Mouse (Mus musculus) heart, embryonic 15.5 days (tissue): ENCODE results near the gene Hacd2. TPM values are rescaled to one million over a fixed set of nuclear protein-coding genes. Genes with fewer than 3 reads are reported as not detected.
A peak's percentile ranks its signal among the peaks of the same experiment; 100 is the strongest.

ENCODE experiments used
- ATAC-seq: fragments of 200-750 bp; cut with Nextera tagmentation; replicated peaks from 2 replicates; pipeline ENCODE4 v1.8.0; 2017; ENCODE audit warnings: low read depth, moderate TSS enrichment; ENCODE audit not compliant: insufficient number of reproducible peaks, insufficient read depth, low FRiP score
- H3K27ac ChIP-seq: fragments of 300-500 bp; sonication (generic); 2 replicates; pipeline ENCODE4 v1.5.1; 2015; ENCODE audit warnings: mild to moderate bottlenecking, inconsistent platforms
- H3K27me3 ChIP-seq: fragments of 300-500 bp; sonication (generic); 2 replicates; pipeline ENCODE4 v1.6.1; 2015; ENCODE audit warnings: inconsistent platforms
- H3K36me3 ChIP-seq: fragments of 300-500 bp; sonication (generic); 2 replicates; pipeline ENCODE4 v1.6.1; 2015; ENCODE audit warnings: mild to moderate bottlenecking, inconsistent platforms
- H3K4me1 ChIP-seq: fragments of 300-500 bp; sonication (generic); replicated peaks from 2 replicates; pipeline ENCODE4 v1.6.1; 2015; ENCODE audit warnings: inconsistent platforms
- H3K4me2 ChIP-seq: fragments of 300-500 bp; sonication (generic); 2 replicates; pipeline ENCODE4 v1.6.1; 2015; ENCODE audit warnings: inconsistent platforms, mild to moderate bottlenecking, moderate library complexity
- H3K4me3 ChIP-seq: fragments of 300-500 bp; sonication (generic); 2 replicates; pipeline ENCODE4 v1.5.1; 2015; ENCODE audit warnings: mild to moderate bottlenecking, inconsistent platforms
- H3K9ac ChIP-seq: fragments of 300-500 bp; sonication (generic); 2 replicates; pipeline ENCODE4 v1.6.1; 2015; ENCODE audit warnings: mild to moderate bottlenecking, inconsistent platforms
- H3K9me3 ChIP-seq: fragments of 300-500 bp; sonication (generic); replicated peaks from 2 replicates; pipeline ENCODE4 v1.6.1; 2016; ENCODE audit warnings: inconsistent platforms
- WGBS: fragments of 180-500 bp; shearing (Covaris S2); methylation state at CpG from one replicate; pipeline ENCODE4 v1.1.7; 2015; ENCODE audit warnings: mixed read lengths; 5-methylcytosine and 5-hydroxymethylcytosine counted together
- polyA plus RNA-seq: library from polyadenylated mRNA; unstranded; fragments of >200 nt; fragmentation: Nextera tagmentation; extraction: Ambion mirVana; gene quantifications from 2 replicates; pipeline ENCODE4 v1.2.1, GENCODE M21; 2015

The Hacd2 gene
- polyA plus RNA-seq, 1 experiment from 2014 or later, result 53.7 TPM

- Histone ChIP-seq H3K4me1 (peaks cover 13% of the 10 kb centered on the region), H3K27me3 (no peaks in the 10 kb centered on the region), H3K9me3 (no peaks in the 10 kb centered on the region), H3K27ac (no peak overlapping the region), H3K4me2 (no peak overlapping the region), H3K36me3 (no peaks in the 10 kb centered on the region), H3K4me3 (no peak overlapping the region), H3K9ac (no peak overlapping the region)
- ATAC-seq, result no peak
- 43% methylated on average over 4 of the region's 4 CpGs for WGBS
Observed at GRCm38 (mm10) chr16:35120603-35121002, 98.4 kb downstream of the Hacd2 start.

- H3K36me3 ChIP-seq, result no peaks in the 10 kb centered on the region
- no peak for ATAC-seq
Observed at GRCm38 (mm10) chr16:35127270-35127669, 105.0 kb downstream of the Hacd2 start.

GRCm38 (mm10) chr16:35130172-35130571 lies 107.9 kb downstream of the Hacd2 start:
- WGBS, result 57% methylated on average over 3 of the region's 3 CpGs
- no peak; the same call in 1 of the 2 replicates for ATAC-seq

More at GRCm38 (mm10) chr16:35127270-35127669, 105.0 kb downstream of the Hacd2 start:
- no peak overlapping the region for H3K4me2 ChIP-seq
- no peak overlapping the region for H3K9ac ChIP-seq
- no peaks in the 10 kb centered on the region for H3K27me3 ChIP-seq
- H3K9me3 ChIP-seq, result no peaks in the 10 kb centered on the region
- H3K4me3 ChIP-seq, result no peak overlapping the region
- WGBS, result 86% methylated on average over 5 of the region's 5 CpGs
- H3K27ac ChIP-seq, result no peak overlapping the region
- H3K4me1 ChIP-seq, result peaks cover 7% of the 10 kb centered on the region

GRCm38 (mm10) chr16:35139416-35139815 lies 117.2 kb downstream of the Hacd2 start:
- no peak overlapping the region for H3K4me3 ChIP-seq
- WGBS, result 85% methylated on average over 6 of the region's 6 CpGs
- ATAC-seq, result no peak
- H3K9ac ChIP-seq, result no peak overlapping the region
- no peaks in the 10 kb centered on the region for H3K36me3 ChIP-seq
- H3K4me2 ChIP-seq, result no peak overlapping the region
- H3K27ac ChIP-seq, result no peak overlapping the region
- peaks cover 12% of the 10 kb centered on the region for H3K4me1 ChIP-seq
- H3K9me3 ChIP-seq, result no peaks in the 10 kb centered on the region
- H3K27me3 ChIP-seq, result no peaks in the 10 kb centered on the region

More at GRCm38 (mm10) chr16:35130172-35130571, 107.9 kb downstream of the Hacd2 start:
- H3K9ac ChIP-seq, result no peak overlapping the region
- no peak overlapping the region for H3K4me3 ChIP-seq
- no peaks in the 10 kb centered on the region for H3K9me3 ChIP-seq
- H3K36me3 ChIP-seq, result no peaks in the 10 kb centered on the region
- no peaks in the 10 kb centered on the region for H3K27me3 ChIP-seq
- H3K4me1 ChIP-seq, result peaks cover 7% of the 10 kb centered on the region
- H3K4me2 ChIP-seq, result no peak overlapping the region
- H3K27ac ChIP-seq, result peak overlapping the region; percentile 41

GRCm38 (mm10) chr16:35139873-35140619 lies 117.8 kb downstream of the Hacd2 start:
- Histone ChIP-seq H3K27ac (0 out of 2 replicates have a peak overlapping the region, but pooled peaks have one; percentile 28), H3K4me3 (no peak overlapping the region), H3K27me3 (no peaks in the 10 kb centered on the region), H3K4me1 (peaks cover 12% of the 10 kb centered on the region), H3K9ac (no peak overlapping the region), H3K9me3 (no peaks in the 10 kb centered on the region), H3K4me2 (peak overlapping the region; percentile 11), H3K36me3 (no peaks in the 10 kb centered on the region)
- WGBS, result 21% methylated on average over 11 of the region's 11 CpGs
- ATAC-seq, result peak; percentile 82

GRCm38 (mm10) chr16:35140620-35140975 lies 118.4 kb downstream of the Hacd2 start:
- H3K27ac ChIP-seq, result no peak overlapping the region
- no peak overlapping the region for H3K4me3 ChIP-seq
- ATAC-seq, result no peak; the same call in 1 of the 2 replicates
- H3K4me1 ChIP-seq, result peaks cover 12% of the 10 kb centered on the region
- H3K27me3 ChIP-seq, result no peaks in the 10 kb centered on the region
- no peak overlapping the region for H3K9ac ChIP-seq
- H3K36me3 ChIP-seq, result no peaks in the 10 kb centered on the region
- H3K9me3 ChIP-seq, result no peaks in the 10 kb centered on the region
- 50% methylated on average over 9 of the region's 9 CpGs for WGBS
- H3K4me2 ChIP-seq, result peak overlapping the region; percentile 11

- Histone ChIP-seq H3K27me3 (no peaks in the 10 kb centered on the region), H3K9me3 (no peaks in the 10 kb centered on the region), H3K4me2 (no peak overlapping the region), H3K4me1 (peaks cover 12% of the 10 kb centered on the region), H3K9ac (no peak overlapping the region), H3K36me3 (no peaks in the 10 kb centered on the region), H3K4me3 (no peak overlapping the region), H3K27ac (no peak overlapping the region)
- 73% methylated on average over 8 of the region's 8 CpGs for WGBS
- ATAC-seq, result no peak
Observed at GRCm38 (mm10) chr16:35141839-35142238, 119.6 kb downstream of the Hacd2 start.

GRCm38 (mm10) chr16:35146153-35146552 lies 123.9 kb downstream of the Hacd2 start:
- WGBS, result 16% methylated on average over 4 of the region's 4 CpGs
- peaks cover 4% of the 10 kb centered on the region; the same call in 1 of the 2 replicates for H3K27me3 ChIP-seq
- no peak overlapping the region for H3K4me3 ChIP-seq
- H3K36me3 ChIP-seq, result no peaks in the 10 kb centered on the region
- H3K27ac ChIP-seq, result no peak overlapping the region
- no peak overlapping the region for H3K4me2 ChIP-seq
- ATAC-seq, result no peak
- no peaks in the 10 kb centered on the region for H3K9me3 ChIP-seq
- no peak overlapping the region; the same call in 1 of the 2 replicates for H3K9ac ChIP-seq
- no peaks in the 10 kb centered on the region; the same call in 1 of the 2 replicates for H3K4me1 ChIP-seq

GRCm38 (mm10) chr16:35153146-35153755 lies 131.0 kb downstream of the Hacd2 start:
- H3K9me3 ChIP-seq, result no peaks in the 10 kb centered on the region
- H3K36me3 ChIP-seq, result no peaks in the 10 kb centered on the region
- H3K9ac ChIP-seq, result 0 out of 2 replicates have a peak overlapping the region, but pooled peaks have one; percentile 4
- peaks cover 29% of the 10 kb centered on the region for H3K4me1 ChIP-seq
- no peak overlapping the region for H3K27ac ChIP-seq
- no peak for ATAC-seq
- peaks cover 60% of the 10 kb centered on the region for H3K27me3 ChIP-seq
- H3K4me2 ChIP-seq, result peak overlapping the region; percentile 96; the same call in 1 of the 2 replicates
- WGBS, result 17% methylated on average over 12 of the region's 12 CpGs
- H3K4me3 ChIP-seq, result 0 out of 2 replicates have a peak overlapping the region, but pooled peaks have one; percentile 84

- peak overlapping the region; percentile 79 for H3K9ac ChIP-seq
- H3K4me1 ChIP-seq, result peaks cover 32% of the 10 kb centered on the region
- WGBS, result under 1% methylated on average over 29 of the region's 29 CpGs
- H3K27me3 ChIP-seq, result peaks cover 60% of the 10 kb centered on the region
- H3K4me3 ChIP-seq, result peak overlapping the region; percentile 84
- H3K4me2 ChIP-seq, result peak overlapping the region; percentile 96
- ATAC-seq, result peak; percentile 61
- no peaks in the 10 kb centered on the region for H3K36me3 ChIP-seq
- no peaks in the 10 kb centered on the region for H3K9me3 ChIP-seq
- peak overlapping the region; percentile 94 for H3K27ac ChIP-seq
Observed at GRCm38 (mm10) chr16:35154245-35154640, 132.0 kb downstream of the Hacd2 start.

GRCm38 (mm10) chr16:35154641-35155390 lies 132.6 kb downstream of the Hacd2 start, which contains the start of gene Adcy5:
Gene Adcy5, plus strand, starts transcription at chr16:35154877.
- under 1% methylated on average over 76 of the region's 104 CpGs for WGBS
- Histone ChIP-seq H3K27me3 (peaks cover 63% of the 10 kb centered on the region), H3K4me1 (peaks cover 37% of the 10 kb centered on the region), H3K27ac (peak within 1 kb of the TSS; percentile 94), H3K4me2 (peak within 1 kb of the TSS; percentile 96), H3K9ac (peak within 1 kb of the TSS; percentile 79), H3K9me3 (no peaks in the 10 kb centered on the region), H3K36me3 (no peaks in the 10 kb centered on the region), H3K4me3 (peak within 1 kb of the TSS; percentile 84)
- ATAC-seq, result peak; percentile 56
